Mouse (Mus musculus) heart, adult 8-10 months (tissue): Measurements from ENCODE around the gene Gm609. TPM values are rescaled to one million over a fixed set of nuclear protein-coding genes. Genes with fewer than 3 reads are reported as not detected.
"Not testable (repeated sequence)": the region's sequence is repeated elsewhere in the genome, so short reads cannot be mapped to it uniquely, and the experiment has no call there.

Experiments used
- DNase-seq: peaks from one replicate; pipeline ENCODE4 v3.0.0; 2022; ENCODE audit warnings: low spot score
- total RNA-seq, 4 experiments: library from RNA; stranded (reverse); gene quantifications; 2 replicates each; pipeline ENCODE4 v1.2.4; 2022

The Gm609 gene
- not detected for total RNA-seq

GRCm38 (mm10) chr16:45492927-45493326 is at the start of gene Gm609:
Gene Gm609 (minus strand): TSS chr16:45492969.
- DNase-seq = no peak

- no peak for DNase-seq
These were observed 49.3 kb upstream of the Gm609 start for GRCm38 (mm10) chr16:45542108-45542507.

- DNase-seq = not testable (repeated sequence)
These were observed 45.6 kb upstream of the Gm609 start for GRCm38 (mm10) chr16:45538342-45538741.

- DNase-seq = no peak
These were observed 42.2 kb upstream of the Gm609 start, which contains the start of gene Slc9c1 for GRCm38 (mm10) chr16:45535009-45535408. Gene Slc9c1 (plus strand): TSS chr16:45535309.

- DNase-seq = no peak
These were observed 39.2 kb upstream of the Gm609 start, which contains the start of gene Gm17783 for GRCm38 (mm10) chr16:45531950-45532349. Gene Gm17783 (minus strand): TSS chr16:45532050.

- DNase-seq = no peak
These were observed 32.8 kb upstream of the Gm609 start for GRCm38 (mm10) chr16:45525551-45525950.

GRCm38 (mm10) chr16:45495326-45495725 is 2.6 kb upstream of the Gm609 start:
- DNase-seq = no peak

GRCm38 (mm10) chr16:45476991-45477390 is 15.8 kb downstream of the Gm609 start:
- no peak for DNase-seq

- DNase-seq = not testable (repeated sequence)
These were observed 20.9 kb downstream of the Gm609 start for GRCm38 (mm10) chr16:45471836-45472235.

GRCm38 (mm10) chr16:45454762-45455161 is 38.0 kb downstream of the Gm609 start:
- no peak for DNase-seq

- no peak for DNase-seq
These were observed 55.5 kb downstream of the Gm609 start for GRCm38 (mm10) chr16:45437230-45437739.

- DNase-seq = no peak
These were observed 57.2 kb downstream of the Gm609 start for GRCm38 (mm10) chr16:45435591-45435990.

GRCm38 (mm10) chr16:45427651-45428050 is 65.1 kb downstream of the Gm609 start:
- no peak for DNase-seq

GRCm38 (mm10) chr16:45413497-45413896 is 79.3 kb downstream of the Gm609 start:
- no peak for DNase-seq

- not testable (repeated sequence) for DNase-seq
These were observed 83.7 kb downstream of the Gm609 start for GRCm38 (mm10) chr16:45409064-45409446.

GRCm38 (mm10) chr16:45408425-45409063 is 84.2 kb downstream of the Gm609 start, which contains the start of gene Cd200:
Gene Cd200 (minus strand): TSS chr16:45409053.
- peak; percentile 69 for DNase-seq

GRCm38 (mm10) chr16:45407645-45408400 is 84.9 kb downstream of the Gm609 start:
- DNase-seq = no peak

GRCm38 (mm10) chr16:45407091-45407490 is 85.7 kb downstream of the Gm609 start:
- DNase-seq = no peak

- no peak for DNase-seq
These were observed 89.8 kb downstream of the Gm609 start for GRCm38 (mm10) chr16:45402951-45403350.

GRCm38 (mm10) chr16:45402036-45402435 is 90.7 kb downstream of the Gm609 start:
- no peak for DNase-seq

- DNase-seq = no peak
These were observed 92.7 kb downstream of the Gm609 start for GRCm38 (mm10) chr16:45399947-45400555.

GRCm38 (mm10) chr16:45399411-45399810 is 93.4 kb downstream of the Gm609 start:
- no peak for DNase-seq
